Mouse (Mus musculus): ENCODE measurements around the gene Tcf3. TPM values are rescaled to one million over a fixed set of nuclear protein-coding genes. Genes with fewer than 3 reads are reported as not detected.

Gene Tcf3
- polyA plus RNA-seq (2012; ENCODE audit: insufficient read depth, insufficient read length, missing spikeins): 25.5 and 27.4 TPM in 2 replicates

DNA sequence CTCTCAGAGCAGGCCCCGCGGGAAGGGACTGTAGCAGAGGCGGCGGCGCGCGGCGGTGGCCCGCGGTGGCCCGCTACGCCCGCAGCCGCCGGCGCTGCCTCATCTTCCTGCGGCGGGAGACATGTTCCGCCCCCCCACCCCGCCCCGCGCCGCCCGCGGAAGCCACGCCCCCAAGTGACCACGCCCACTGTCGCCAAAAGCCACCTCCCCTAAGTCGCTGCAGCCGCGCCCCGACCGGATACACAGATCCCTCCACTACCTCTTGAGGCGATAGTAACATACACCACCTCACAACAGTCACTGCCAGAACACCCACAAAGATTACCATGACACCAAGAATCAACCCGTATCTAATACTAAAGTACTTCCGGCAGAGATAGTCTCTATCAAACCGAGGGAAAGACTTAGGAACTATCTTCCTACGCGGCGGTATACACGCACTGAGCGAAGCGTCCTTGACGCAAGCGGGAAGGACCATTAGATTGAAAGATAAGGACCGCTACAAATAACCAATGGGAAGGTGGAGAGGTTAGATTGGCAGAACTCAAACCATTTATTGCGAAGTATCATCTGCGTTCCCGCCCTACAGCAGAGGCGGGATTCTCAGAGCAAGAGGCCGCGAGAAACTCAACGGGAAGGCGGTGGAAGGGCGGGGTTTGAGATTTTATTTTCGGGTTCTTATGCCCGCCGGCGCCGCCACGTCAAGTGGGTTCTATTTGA is at the start of gene Tcf3:
Gene Tcf3, minus strand, starts transcription at position 135 of the 720 bp plus-strand sequence.
- TF ChIP-seq CTCF (IDR thresholded peaks at IDR 0.05; ENCODE audit: low read depth, low read length): no peak
- no peak for TF ChIP-seq POLR2A (IDR thresholded peaks at IDR 0.05; ENCODE audit: borderline replicate concordance, low read depth, low read length)
- peaks cover 3% of the 10 kb centered on the region for H3K4me1 ChIP-seq (ENCODE audit: control insufficient read depth, insufficient read depth, low read length)
- H3K27ac ChIP-seq (ENCODE audit: insufficient read depth, low read depth, low read length): peak within 1 kb of the TSS; percentile 90
- peak within 1 kb of the TSS; percentile 95 for H3K4me3 ChIP-seq (ENCODE audit: insufficient read depth, low read length)

- Histone ChIP-seq H3K4me1 (ENCODE audit: control insufficient read depth, insufficient read depth, low read length) (no peaks in the 10 kb centered on the region), H3K4me3 (ENCODE audit: insufficient read depth, low read length) (no peak overlapping the region), H3K27ac (ENCODE audit: insufficient read depth, low read depth, low read length) (no peak overlapping the region)
- TF ChIP-seq POLR2A (IDR thresholded peaks at IDR 0.05; ENCODE audit: borderline replicate concordance, low read depth, low read length) (no peak), CTCF (IDR thresholded peaks at IDR 0.05; ENCODE audit: low read depth, low read length) (no peak)
Observed at GRCm38 (mm10) chr10:80481002-80481401, 47.6 kb upstream of the Tcf3 start.

- Histone ChIP-seq H3K27ac (ENCODE audit: insufficient read depth, low read depth, low read length) (no peak overlapping the region), H3K4me3 (ENCODE audit: insufficient read depth, low read length) (no peak overlapping the region), H3K4me1 (ENCODE audit: control insufficient read depth, insufficient read depth, low read length) (peaks cover 3% of the 10 kb centered on the region; the same call in 1 of the 2 replicates)
- TF ChIP-seq POLR2A (IDR thresholded peaks at IDR 0.05; ENCODE audit: borderline replicate concordance, low read depth, low read length): no peak
- TF ChIP-seq CTCF (IDR thresholded peaks at IDR 0.05; ENCODE audit: low read depth, low read length): no peak
Observed at GRCm38 (mm10) chr10:80478531-80478930, 45.1 kb upstream of the Tcf3 start.

DNA sequence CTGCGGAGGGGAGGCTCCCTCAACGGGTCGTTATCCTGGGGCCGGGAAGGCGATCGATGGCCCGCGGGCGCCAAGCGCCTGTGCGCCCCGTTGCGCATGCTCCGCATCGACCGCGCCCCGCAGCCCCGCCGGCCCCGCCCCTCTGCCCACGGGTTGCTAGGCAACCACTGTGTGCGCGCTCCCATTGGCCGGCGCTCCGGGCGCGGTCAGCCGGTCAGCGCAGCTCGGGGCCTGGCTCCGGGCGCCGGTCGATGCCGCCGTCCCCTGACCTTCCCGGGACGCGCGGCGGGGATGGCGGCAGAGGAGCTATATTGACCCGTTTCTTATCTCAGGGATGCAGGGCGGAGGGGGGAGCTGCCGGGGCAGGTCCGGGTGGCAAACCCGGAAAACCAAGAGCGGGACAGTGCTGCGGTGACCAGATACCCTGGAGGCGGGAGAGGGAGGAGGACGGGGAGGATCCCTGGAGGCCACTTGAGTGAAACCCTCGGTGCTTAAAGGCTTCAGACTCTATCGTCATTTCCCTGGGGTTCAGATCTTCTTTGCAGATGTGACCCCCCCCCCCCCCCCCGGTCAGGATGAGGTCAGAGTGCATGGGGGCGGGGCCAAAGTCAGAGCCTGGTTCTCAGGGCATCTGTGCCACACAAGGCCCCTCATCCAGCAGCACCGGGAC is 42.0 kb upstream of the Tcf3 start:
- Histone ChIP-seq H3K4me3 (ENCODE audit: insufficient read depth, low read length) (peak overlapping the region; percentile 67), H3K4me1 (ENCODE audit: control insufficient read depth, insufficient read depth, low read length) (peaks cover 3% of the 10 kb centered on the region; the same call in 1 of the 2 replicates), H3K27ac (ENCODE audit: insufficient read depth, low read depth, low read length) (no peak overlapping the region)
- TF ChIP-seq CTCF (IDR thresholded peaks at IDR 0.05; ENCODE audit: low read depth, low read length) (no peak), POLR2A (IDR thresholded peaks at IDR 0.05; ENCODE audit: borderline replicate concordance, low read depth, low read length) (no peak)

DNA sequence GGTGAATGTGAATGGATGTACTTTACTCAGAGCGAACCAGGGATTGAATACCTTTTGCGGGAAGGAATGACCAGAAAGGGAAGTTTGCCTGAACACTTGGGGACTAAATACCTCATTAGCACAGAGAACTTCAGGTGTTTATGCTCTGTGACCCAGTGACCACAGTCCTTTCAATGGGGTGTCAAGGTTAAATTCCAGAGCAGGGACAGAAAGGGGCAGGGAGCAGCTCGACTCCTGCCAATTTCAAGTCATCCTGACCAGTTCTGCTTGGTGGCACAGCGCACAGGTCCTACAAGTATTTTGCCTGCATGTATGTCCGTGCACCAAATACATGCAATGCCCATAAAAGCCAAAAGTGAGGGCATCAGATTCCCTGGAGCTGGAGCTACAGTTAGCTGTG is 31.6 kb upstream of the Tcf3 start:
- TF ChIP-seq CTCF (IDR thresholded peaks at IDR 0.05; ENCODE audit: low read depth, low read length) (no peak), POLR2A (IDR thresholded peaks at IDR 0.05; ENCODE audit: borderline replicate concordance, low read depth, low read length) (no peak)
- Histone ChIP-seq H3K27ac (ENCODE audit: insufficient read depth, low read depth, low read length) (no peak overlapping the region), H3K4me3 (ENCODE audit: insufficient read depth, low read length) (no peak overlapping the region), H3K4me1 (ENCODE audit: control insufficient read depth, insufficient read depth, low read length) (no peaks in the 10 kb centered on the region)

DNA sequence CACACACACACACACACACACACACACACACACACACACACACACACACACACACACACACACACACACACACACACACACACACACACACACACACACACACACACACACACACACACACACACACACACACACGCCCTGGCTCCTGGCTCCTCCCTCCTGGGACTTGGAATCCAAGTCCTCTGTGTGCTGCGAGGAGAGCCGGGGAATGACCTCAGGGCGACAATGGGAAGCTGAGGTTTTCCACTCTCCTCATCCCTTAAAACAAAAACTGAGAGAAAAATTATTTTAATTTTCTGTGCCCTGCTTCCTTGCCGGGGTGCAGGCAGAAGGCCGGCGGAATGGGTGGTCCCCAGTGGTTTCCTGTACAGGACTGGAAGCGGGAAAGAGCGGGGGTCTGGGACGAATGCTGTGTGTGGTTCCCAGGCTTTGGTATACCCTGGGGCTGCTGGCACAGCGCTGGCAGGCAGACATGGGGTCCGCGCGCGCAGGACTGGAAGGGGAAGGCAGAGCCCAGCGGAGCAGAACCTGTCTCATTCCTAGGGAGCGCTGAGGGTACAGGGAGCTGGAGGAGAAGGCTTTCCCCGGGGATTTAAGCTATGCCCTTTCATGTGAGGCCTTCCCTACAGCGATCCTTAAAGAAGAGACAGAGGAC is 31.1 kb upstream of the Tcf3 start:
- TF ChIP-seq CTCF (IDR thresholded peaks at IDR 0.05; ENCODE audit: low read depth, low read length): no peak
- no peak for TF ChIP-seq POLR2A (IDR thresholded peaks at IDR 0.05; ENCODE audit: borderline replicate concordance, low read depth, low read length)
- no peaks in the 10 kb centered on the region for H3K4me1 ChIP-seq (ENCODE audit: control insufficient read depth, insufficient read depth, low read length)
- no peak overlapping the region for H3K4me3 ChIP-seq (ENCODE audit: insufficient read depth, low read length)
- no peak overlapping the region for H3K27ac ChIP-seq (ENCODE audit: insufficient read depth, low read depth, low read length)

GRCm38 (mm10) chr10:80461346-80461745 is 27.9 kb upstream of the Tcf3 start:
- Histone ChIP-seq H3K4me1 (ENCODE audit: control insufficient read depth, insufficient read depth, low read length) (no peaks in the 10 kb centered on the region), H3K27ac (ENCODE audit: insufficient read depth, low read depth, low read length) (no peak overlapping the region), H3K4me3 (ENCODE audit: insufficient read depth, low read length) (no peak overlapping the region)
- TF ChIP-seq CTCF (IDR thresholded peaks at IDR 0.05; ENCODE audit: low read depth, low read length) (no peak), POLR2A (IDR thresholded peaks at IDR 0.05; ENCODE audit: borderline replicate concordance, low read depth, low read length) (no peak)

DNA sequence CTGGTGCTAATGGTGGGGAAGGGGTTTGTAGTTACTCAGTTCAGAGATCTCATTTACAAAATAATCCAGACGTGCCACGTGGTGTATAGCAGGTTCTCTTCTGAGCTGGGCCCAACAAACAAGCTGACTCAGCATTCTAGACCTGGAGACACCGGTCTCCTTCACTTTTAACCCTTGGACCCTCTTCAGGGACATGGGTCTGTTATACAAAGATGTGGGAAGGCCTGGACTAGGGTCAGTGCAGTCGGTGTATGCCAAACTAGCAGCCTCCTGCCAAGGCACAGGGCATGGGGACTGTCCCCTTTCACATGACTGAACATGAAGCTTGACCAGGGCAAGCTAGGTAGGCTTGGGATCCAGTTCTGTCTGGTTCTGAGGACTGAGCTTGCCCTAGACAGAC is 26.9 kb upstream of the Tcf3 start:
- no peak overlapping the region for H3K27ac ChIP-seq (ENCODE audit: insufficient read depth, low read depth, low read length)

DNA sequence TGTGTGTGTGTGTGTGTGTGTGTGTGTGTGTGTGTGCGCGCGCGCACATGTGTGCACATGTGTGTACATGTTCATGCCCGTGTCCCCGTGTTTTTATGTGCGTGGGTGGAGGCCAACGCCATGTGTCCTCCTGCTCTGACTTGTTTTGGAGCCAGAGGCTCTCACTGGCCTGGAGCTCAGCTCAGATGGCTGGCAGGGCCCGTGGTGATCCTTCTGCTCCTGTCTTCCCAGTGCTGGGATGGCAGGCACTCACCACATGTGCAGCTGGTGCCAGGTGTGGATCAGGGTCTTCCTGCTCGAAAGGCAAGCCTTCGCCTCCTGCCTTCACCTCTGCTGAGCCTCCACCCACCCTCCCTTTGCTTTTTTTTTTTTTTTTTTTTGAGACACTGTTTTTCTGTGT is 26.2 kb upstream of the Tcf3 start:
- no peak overlapping the region for H3K4me3 ChIP-seq (ENCODE audit: insufficient read depth, low read length)
- H3K27ac ChIP-seq (ENCODE audit: insufficient read depth, low read depth, low read length): no peak overlapping the region
- H3K4me1 ChIP-seq (ENCODE audit: control insufficient read depth, insufficient read depth, low read length): no peaks in the 10 kb centered on the region
- no peak for TF ChIP-seq POLR2A (IDR thresholded peaks at IDR 0.05; ENCODE audit: borderline replicate concordance, low read depth, low read length)
- TF ChIP-seq CTCF (IDR thresholded peaks at IDR 0.05; ENCODE audit: low read depth, low read length): no peak

More for the DNA sequence above, 26.9 kb upstream of the Tcf3 start:
- TF ChIP-seq POLR2A (IDR thresholded peaks at IDR 0.05; ENCODE audit: borderline replicate concordance, low read depth, low read length) (no peak), CTCF (IDR thresholded peaks at IDR 0.05; ENCODE audit: low read depth, low read length) (no peak)
- Histone ChIP-seq H3K4me3 (ENCODE audit: insufficient read depth, low read length) (no peak overlapping the region), H3K4me1 (ENCODE audit: control insufficient read depth, insufficient read depth, low read length) (no peaks in the 10 kb centered on the region)

DNA sequence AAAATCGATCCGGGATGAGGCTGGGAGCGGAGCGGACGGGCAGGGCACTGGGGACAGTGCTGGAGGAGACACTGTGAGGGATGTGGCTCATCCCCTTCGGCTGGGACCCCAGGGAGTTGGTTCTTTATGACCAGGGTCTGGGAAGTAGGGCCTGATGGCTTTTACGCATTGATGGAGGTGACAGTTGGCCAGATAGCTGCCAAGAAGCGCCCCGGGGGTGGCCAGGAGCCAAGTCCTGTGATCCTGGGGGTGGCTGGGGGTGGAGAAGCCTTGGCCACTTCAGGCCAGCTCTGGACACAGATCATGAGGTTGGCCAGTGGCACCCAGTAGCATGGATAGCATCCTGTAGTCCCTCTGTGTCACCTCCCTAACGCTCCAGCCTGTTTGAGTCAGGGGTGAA is 25.8 kb upstream of the Tcf3 start:
- H3K4me3 ChIP-seq (ENCODE audit: insufficient read depth, low read length): no peak overlapping the region
- no peaks in the 10 kb centered on the region for H3K4me1 ChIP-seq (ENCODE audit: control insufficient read depth, insufficient read depth, low read length)
- no peak for TF ChIP-seq CTCF (IDR thresholded peaks at IDR 0.05; ENCODE audit: low read depth, low read length)
- TF ChIP-seq POLR2A (IDR thresholded peaks at IDR 0.05; ENCODE audit: borderline replicate concordance, low read depth, low read length): no peak
- no peak overlapping the region for H3K27ac ChIP-seq (ENCODE audit: insufficient read depth, low read depth, low read length)
